Mouse (Mus musculus) small intestine, adult 2 months (tissue): ENCODE measurements around the gene Rundc3a.

Source experiments
- CTCF ChIP-seq: fragments of 200-500 bp; IDR thresholded peaks from 2 replicates; pipeline ENCODE4 v1.5.1; 2012; ENCODE audit warnings: low read depth, mild to moderate bottlenecking, control low read depth, inconsistent platforms, low read length, moderate library complexity, mixed read lengths; ENCODE audit not compliant: insufficient replicate concordance, insufficient read length; ENCODE audit errors: extremely low read depth
- POLR2A ChIP-seq: fragments of 200-500 bp; IDR thresholded peaks from 2 replicates; pipeline ENCODE4 v1.6.1; 2012; ENCODE audit warnings: low read depth, mild to moderate bottlenecking, control low read depth, inconsistent platforms, low read length, moderate library complexity

- TF ChIP-seq POLR2A (no peak), CTCF (no peak)
Observed at GRCm38 (mm10) chr11:102429551-102429950, 36.3 kb downstream of the Rundc3a start.
